Mouse (Mus musculus): ENCODE results near the gene Hoxb6. TPM values are rescaled to one million over a fixed set of nuclear protein-coding genes. Genes with fewer than 3 reads are reported as not detected.

Hoxb6 gene
- polyA plus RNA-seq, 1 experiment from 2014 or later: 0.90 TPM

DNA sequence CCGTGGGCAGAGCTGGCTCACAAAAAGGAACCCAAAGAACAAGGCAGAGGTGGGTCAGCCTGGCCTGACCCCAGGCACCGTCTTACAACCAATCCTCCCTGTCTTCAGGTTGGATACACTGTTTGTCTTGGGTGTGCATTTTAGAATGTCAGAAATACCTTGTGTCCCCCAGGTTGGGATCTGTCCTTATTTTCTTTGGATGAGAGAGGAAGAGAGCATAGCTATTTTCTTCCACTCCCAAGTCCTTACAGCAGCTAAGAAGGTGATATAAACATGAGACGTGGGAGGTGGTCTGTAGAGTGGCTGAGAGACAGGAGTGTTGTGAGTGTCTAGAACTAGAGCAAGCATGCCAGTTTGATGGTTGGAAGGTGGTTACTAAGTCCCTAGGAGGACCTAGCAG, 5.2 kb downstream of the Hoxb6 start:
- H3K36me3 ChIP-seq (ENCODE audit: control insufficient read depth, insufficient read depth, low read length): no peaks in the 10 kb centered on the region
- H3K9me3 ChIP-seq (replicated peaks; ENCODE audit: control insufficient read depth, low read length): no peaks in the 10 kb centered on the region
- WGBS (ENCODE audit: insufficient replicate concordance): 5% methylated on average over 3 of the region's 3 CpGs
- peaks cover 12% of the 10 kb centered on the region for H3K4me1 ChIP-seq (ENCODE audit: control insufficient read depth, insufficient read depth, low read length)
- no peak overlapping the region for H3K4me2 ChIP-seq
- no peak overlapping the region for H3K4me3 ChIP-seq (ENCODE audit: low read depth, low read length)
- no peak for ATAC-seq (replicated peaks; ENCODE audit: insufficient number of reproducible peaks, low FRiP score, low TSS enrichment)
- no peak overlapping the region for H3K27ac ChIP-seq (ENCODE audit: low read depth, low read length)
- no peak overlapping the region for H3K9ac ChIP-seq (ENCODE audit: low read depth, low read length)
- peaks cover 100% of the 10 kb centered on the region for H3K27me3 ChIP-seq (ENCODE audit: control insufficient read depth, insufficient read depth, low read length)

DNA sequence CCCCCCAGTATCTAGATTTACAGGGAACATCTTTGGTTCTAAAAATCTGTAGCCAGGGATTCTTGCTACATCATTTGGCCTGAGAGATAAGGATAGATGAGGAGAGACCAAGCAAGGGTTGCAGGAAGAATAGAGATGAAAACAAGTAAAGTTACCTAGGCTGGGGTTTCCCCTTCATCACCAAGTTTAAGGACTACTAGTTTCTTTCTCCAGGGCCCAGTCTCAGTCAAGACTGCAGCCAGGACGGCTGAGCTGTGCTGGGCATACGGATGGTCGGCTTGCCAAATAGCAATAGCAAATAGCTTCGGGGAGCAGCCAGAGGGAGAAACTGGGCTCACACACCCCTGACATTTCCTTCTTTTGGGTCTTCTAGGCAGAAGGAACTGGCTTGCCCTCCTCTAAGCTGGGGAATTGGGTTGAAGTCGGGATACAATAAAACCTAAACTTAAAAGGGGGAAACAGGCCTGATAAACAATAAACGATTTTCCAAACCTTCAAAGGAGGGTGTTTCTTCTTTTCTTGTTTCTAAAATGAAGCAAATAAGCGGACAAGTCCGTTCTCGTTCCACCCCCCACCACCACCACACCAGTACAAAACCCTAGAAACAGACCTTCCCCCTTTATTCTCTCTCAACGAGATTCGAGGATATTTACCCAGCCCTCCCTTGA, 5.8 kb downstream of the Hoxb6 start:
- no peak for ATAC-seq (replicated peaks; ENCODE audit: insufficient number of reproducible peaks, low FRiP score, low TSS enrichment)

GRCm38 (mm10) chr11:96298895-96299667, 6.8 kb downstream of the Hoxb6 start:
- under 1% methylated on average over 66 of the region's 66 CpGs for WGBS (ENCODE audit: insufficient replicate concordance)
- Histone ChIP-seq H3K27ac (ENCODE audit: low read depth, low read length) (no peak overlapping the region), H3K9me3 (replicated peaks; ENCODE audit: control insufficient read depth, low read length) (no peaks in the 10 kb centered on the region), H3K9ac (ENCODE audit: low read depth, low read length) (0 out of 2 replicates have a peak overlapping the region, but pooled peaks have one; percentile 5), H3K36me3 (ENCODE audit: control insufficient read depth, insufficient read depth, low read length) (no peaks in the 10 kb centered on the region), H3K4me1 (ENCODE audit: control insufficient read depth, insufficient read depth, low read length) (peaks cover 12% of the 10 kb centered on the region), H3K4me2 (peak overlapping the region; percentile 54), H3K4me3 (ENCODE audit: low read depth, low read length) (peak overlapping the region; percentile 32), H3K27me3 (ENCODE audit: control insufficient read depth, insufficient read depth, low read length) (peaks cover 100% of the 10 kb centered on the region)
- no peak for ATAC-seq (replicated peaks; ENCODE audit: insufficient number of reproducible peaks, low FRiP score, low TSS enrichment)

More for the DNA sequence above, 5.8 kb downstream of the Hoxb6 start:
- Histone ChIP-seq H3K36me3 (ENCODE audit: control insufficient read depth, insufficient read depth, low read length) (no peaks in the 10 kb centered on the region), H3K4me1 (ENCODE audit: control insufficient read depth, insufficient read depth, low read length) (peaks cover 12% of the 10 kb centered on the region), H3K9me3 (replicated peaks; ENCODE audit: control insufficient read depth, low read length) (no peaks in the 10 kb centered on the region), H3K4me3 (ENCODE audit: low read depth, low read length) (no peak overlapping the region), H3K27ac (ENCODE audit: low read depth, low read length) (no peak overlapping the region), H3K4me2 (no peak overlapping the region), H3K27me3 (ENCODE audit: control insufficient read depth, insufficient read depth, low read length) (peaks cover 100% of the 10 kb centered on the region), H3K9ac (ENCODE audit: low read depth, low read length) (no peak overlapping the region)
- WGBS (ENCODE audit: insufficient replicate concordance): 4% methylated on average over 11 of the region's 11 CpGs

DNA sequence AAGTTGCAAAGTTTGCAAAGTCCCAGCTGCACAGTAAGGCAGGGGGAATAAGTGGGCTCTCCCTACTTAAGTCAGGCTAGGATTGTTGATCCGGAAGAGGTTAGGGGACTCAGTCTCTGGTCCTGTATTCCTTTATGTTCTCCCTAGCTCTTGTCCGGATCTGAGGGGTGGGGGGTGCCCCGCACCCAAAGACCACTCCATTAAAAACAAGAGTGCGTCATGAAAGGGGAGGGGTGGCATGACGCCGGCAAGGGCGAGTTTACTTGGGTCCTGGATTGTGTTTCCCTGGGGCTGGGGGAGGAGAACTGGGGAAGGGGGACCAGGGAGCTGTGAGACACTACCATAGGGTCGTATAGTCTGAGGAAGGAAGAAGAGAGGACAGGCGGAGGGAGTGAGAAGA, 7.5 kb downstream of the Hoxb6 start:
- under 1% methylated on average over 9 of the region's 9 CpGs for WGBS (ENCODE audit: insufficient replicate concordance)
- Histone ChIP-seq H3K27ac (ENCODE audit: low read depth, low read length) (no peak overlapping the region), H3K4me3 (ENCODE audit: low read depth, low read length) (no peak overlapping the region), H3K4me2 (peak overlapping the region; percentile 32; the same call in 1 of the 2 replicates), H3K27me3 (ENCODE audit: control insufficient read depth, insufficient read depth, low read length) (peaks cover 100% of the 10 kb centered on the region), H3K9ac (ENCODE audit: low read depth, low read length) (no peak overlapping the region), H3K36me3 (ENCODE audit: control insufficient read depth, insufficient read depth, low read length) (no peaks in the 10 kb centered on the region), H3K4me1 (ENCODE audit: control insufficient read depth, insufficient read depth, low read length) (peaks cover 12% of the 10 kb centered on the region), H3K9me3 (replicated peaks; ENCODE audit: control insufficient read depth, low read length) (no peaks in the 10 kb centered on the region)
- no peak for ATAC-seq (replicated peaks; ENCODE audit: insufficient number of reproducible peaks, low FRiP score, low TSS enrichment)

DNA sequence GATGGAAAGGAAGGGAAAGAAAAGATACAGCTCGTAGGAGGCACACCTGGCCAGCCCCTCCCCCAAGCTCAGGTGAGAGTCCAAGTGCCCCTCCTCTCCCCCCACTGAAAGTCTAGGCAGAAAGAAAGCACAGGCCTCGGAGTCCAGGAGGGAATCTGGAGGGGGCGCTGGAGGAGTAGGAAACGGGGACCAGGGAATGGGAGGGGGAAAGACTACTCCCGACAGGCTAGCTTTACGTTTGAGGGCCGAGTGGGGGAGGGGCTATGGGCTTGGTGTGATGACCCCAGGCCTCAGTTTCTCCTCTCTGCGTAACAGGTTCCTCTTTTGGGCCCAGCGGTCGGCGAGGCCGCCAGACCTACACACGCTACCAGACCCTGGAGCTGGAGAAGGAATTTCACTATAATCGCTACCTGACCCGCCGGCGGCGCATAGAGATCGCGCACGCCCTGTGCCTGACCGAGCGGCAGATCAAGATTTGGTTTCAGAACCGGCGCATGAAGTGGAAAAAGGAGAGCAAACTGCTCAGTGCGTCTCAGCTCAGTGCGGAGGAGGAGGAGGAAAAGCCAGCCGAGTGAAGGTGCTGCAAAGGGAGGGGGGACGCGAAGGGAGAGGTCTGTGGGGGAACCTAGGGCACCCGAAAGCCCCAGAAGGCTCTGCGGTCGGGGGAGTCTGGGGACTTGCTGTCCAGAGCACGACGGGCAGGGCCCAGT, 8.2 kb downstream of the Hoxb6 start:
- Histone ChIP-seq H3K4me2 (peak overlapping the region; percentile 32), H3K36me3 (ENCODE audit: control insufficient read depth, insufficient read depth, low read length) (no peaks in the 10 kb centered on the region), H3K9ac (ENCODE audit: low read depth, low read length) (no peak overlapping the region), H3K9me3 (replicated peaks; ENCODE audit: control insufficient read depth, low read length) (no peaks in the 10 kb centered on the region), H3K4me1 (ENCODE audit: control insufficient read depth, insufficient read depth, low read length) (peaks cover 9% of the 10 kb centered on the region), H3K27ac (ENCODE audit: low read depth, low read length) (no peak overlapping the region), H3K27me3 (ENCODE audit: control insufficient read depth, insufficient read depth, low read length) (peaks cover 100% of the 10 kb centered on the region), H3K4me3 (ENCODE audit: low read depth, low read length) (peak overlapping the region; percentile 26)
- 2% methylated on average over 34 of the region's 35 CpGs for WGBS (ENCODE audit: insufficient replicate concordance)
- no peak for ATAC-seq (replicated peaks; ENCODE audit: insufficient number of reproducible peaks, low FRiP score, low TSS enrichment)

GRCm38 (mm10) chr11:96301064-96301431, 8.8 kb downstream of the Hoxb6 start:
- Histone ChIP-seq H3K4me1 (ENCODE audit: control insufficient read depth, insufficient read depth, low read length) (peaks cover 9% of the 10 kb centered on the region; the same call in 1 of the 2 replicates), H3K27me3 (ENCODE audit: control insufficient read depth, insufficient read depth, low read length) (peaks cover 100% of the 10 kb centered on the region), H3K36me3 (ENCODE audit: control insufficient read depth, insufficient read depth, low read length) (no peaks in the 10 kb centered on the region), H3K9ac (ENCODE audit: low read depth, low read length) (no peak overlapping the region), H3K27ac (ENCODE audit: low read depth, low read length) (no peak overlapping the region), H3K4me2 (peak overlapping the region; percentile 32), H3K4me3 (ENCODE audit: low read depth, low read length) (peak overlapping the region; percentile 26; the same call in 1 of the 2 replicates), H3K9me3 (replicated peaks; ENCODE audit: control insufficient read depth, low read length) (no peaks in the 10 kb centered on the region)
- WGBS (ENCODE audit: insufficient replicate concordance): 4% methylated on average over 7 of the region's 10 CpGs
- no peak for ATAC-seq (replicated peaks; ENCODE audit: insufficient number of reproducible peaks, low FRiP score, low TSS enrichment)

DNA sequence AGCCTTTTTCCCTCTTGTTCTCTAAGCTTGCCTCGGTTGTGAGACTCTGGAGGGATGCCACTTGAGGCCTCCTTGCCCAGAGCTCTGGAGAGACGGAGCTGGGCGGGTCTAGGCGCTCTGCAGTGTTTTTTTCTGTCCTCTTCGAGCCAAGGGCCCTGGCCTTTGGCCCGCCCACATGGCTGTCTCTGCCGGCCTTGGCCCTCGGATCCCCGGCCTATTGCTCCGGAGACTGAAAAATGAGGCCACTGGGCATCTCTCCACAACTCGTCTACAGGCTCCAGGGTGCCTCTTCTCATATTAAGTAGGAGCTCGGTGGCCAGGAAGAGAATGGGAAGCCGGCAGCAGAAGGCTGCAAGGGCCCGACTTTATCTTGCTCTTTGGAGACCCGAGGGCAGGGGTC, 9.6 kb downstream of the Hoxb6 start:
- no peak for ATAC-seq (replicated peaks; ENCODE audit: insufficient number of reproducible peaks, low FRiP score, low TSS enrichment)
- no peak overlapping the region for H3K4me3 ChIP-seq (ENCODE audit: low read depth, low read length)
- H3K4me1 ChIP-seq (ENCODE audit: control insufficient read depth, insufficient read depth, low read length): peaks cover 9% of the 10 kb centered on the region; the same call in 1 of the 2 replicates
- no peak overlapping the region; the same call in 1 of the 2 replicates for H3K4me2 ChIP-seq
- H3K27ac ChIP-seq (ENCODE audit: low read depth, low read length): no peak overlapping the region
- H3K9me3 ChIP-seq (replicated peaks; ENCODE audit: control insufficient read depth, low read length): no peaks in the 10 kb centered on the region
- no peak overlapping the region for H3K9ac ChIP-seq (ENCODE audit: low read depth, low read length)
- H3K36me3 ChIP-seq (ENCODE audit: control insufficient read depth, insufficient read depth, low read length): no peaks in the 10 kb centered on the region
- peaks cover 100% of the 10 kb centered on the region for H3K27me3 ChIP-seq (ENCODE audit: control insufficient read depth, insufficient read depth, low read length)
- 3% methylated on average over 15 of the region's 15 CpGs for WGBS (ENCODE audit: insufficient replicate concordance)

DNA sequence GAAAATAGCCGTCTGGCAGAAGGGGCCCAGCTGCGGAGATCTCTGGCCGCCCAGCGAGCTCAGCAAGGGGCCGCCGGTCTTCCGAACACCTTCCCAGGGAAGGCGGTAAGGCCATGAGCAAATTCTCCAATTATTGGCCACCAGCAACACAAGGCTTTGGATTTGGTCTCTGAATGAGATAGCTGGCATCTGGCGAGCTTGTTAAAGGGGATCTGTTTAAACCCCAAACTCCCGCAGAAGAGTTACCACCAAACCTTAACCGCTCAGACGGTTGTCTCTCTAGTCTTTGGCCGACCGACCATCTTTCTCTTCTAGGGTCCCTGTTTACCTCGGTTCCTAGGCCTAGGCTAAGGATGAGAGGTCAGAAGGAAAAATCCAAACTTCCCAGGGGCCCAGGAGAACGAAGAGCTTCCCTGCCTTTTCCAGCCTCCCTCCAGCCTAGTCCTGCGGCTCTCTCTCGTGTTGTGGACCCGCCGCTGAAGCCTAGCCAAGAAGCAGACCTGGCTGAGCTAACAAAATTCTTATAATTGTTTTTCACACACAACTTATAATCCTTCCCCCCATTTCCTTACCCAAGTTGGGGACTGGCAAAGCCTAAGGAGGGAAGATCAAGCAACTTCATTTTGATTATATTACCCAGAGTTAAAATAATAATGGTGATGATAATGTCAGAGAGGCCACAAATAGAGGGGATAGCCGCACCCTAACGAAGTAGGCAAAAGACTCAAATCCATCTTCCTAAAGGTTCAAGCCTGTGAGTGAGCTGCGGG, 10.3 kb downstream of the Hoxb6 start:
- ATAC-seq (replicated peaks; ENCODE audit: insufficient number of reproducible peaks, low FRiP score, low TSS enrichment): no peak
- no peaks in the 10 kb centered on the region for H3K9me3 ChIP-seq (replicated peaks; ENCODE audit: control insufficient read depth, low read length)
- peaks cover 9% of the 10 kb centered on the region; the same call in 1 of the 2 replicates for H3K4me1 ChIP-seq (ENCODE audit: control insufficient read depth, insufficient read depth, low read length)
- H3K27me3 ChIP-seq (ENCODE audit: control insufficient read depth, insufficient read depth, low read length): peaks cover 100% of the 10 kb centered on the region
- H3K4me3 ChIP-seq (ENCODE audit: low read depth, low read length): 0 out of 2 replicates have a peak overlapping the region, but pooled peaks have one; percentile 11
- no peaks in the 10 kb centered on the region for H3K36me3 ChIP-seq (ENCODE audit: control insufficient read depth, insufficient read depth, low read length)
- no peak overlapping the region for H3K9ac ChIP-seq (ENCODE audit: low read depth, low read length)
- H3K27ac ChIP-seq (ENCODE audit: low read depth, low read length): no peak overlapping the region
- H3K4me2 ChIP-seq: no peak overlapping the region
- WGBS (ENCODE audit: insufficient replicate concordance): 7% methylated on average over 23 of the region's 23 CpGs
